Mouse (Mus musculus) hindbrain, postnatal 0 days (tissue): ENCODE measurements around the gene Zbtb44. TPM values are rescaled to one million over a fixed set of nuclear protein-coding genes. Genes with fewer than 3 reads are reported as not detected.

Source experiments
- ATAC-seq: fragments of 200-750 bp; cut with Nextera tagmentation; 2 replicates; pipeline ENCODE4 v1.8.0; 2017; ENCODE audit warnings: mild to moderate bottlenecking, moderate TSS enrichment, moderate library complexity
- DNase-seq: peaks from one replicate; pipeline ENCODE4 v3.0.0-alpha.2; 2015; ENCODE audit warnings: low spot score
- H3K27ac ChIP-seq: fragments of 300-500 bp; sonication (generic); 2 replicates; pipeline ENCODE4 v1.5.1; 2014; ENCODE audit warnings: mild to moderate bottlenecking
- H3K27me3 ChIP-seq: fragments of 300-500 bp; sonication (generic); 2 replicates; pipeline ENCODE4 v1.6.1; 2014; ENCODE audit warnings: low read length, mixed read lengths; ENCODE audit not compliant: insufficient read depth
- H3K36me3 ChIP-seq: fragments of 300-500 bp; sonication (generic); 2 replicates; pipeline ENCODE4 v1.6.1; 2014; ENCODE audit warnings: low read length, mixed read lengths; ENCODE audit not compliant: insufficient read depth
- H3K4me1 ChIP-seq: fragments of 300-500 bp; sonication (generic); 2 replicates; pipeline ENCODE4 v1.6.1; 2014; ENCODE audit warnings: antibody characterized with exemption, low read length, mixed read lengths; ENCODE audit not compliant: insufficient read depth
- H3K4me2 ChIP-seq: fragments of 300-500 bp; sonication (generic); 2 replicates; pipeline ENCODE4 v1.6.1; 2014; ENCODE audit warnings: low read depth, mild to moderate bottlenecking, low read length, moderate library complexity, mixed read lengths
- H3K4me3 ChIP-seq: fragments of 300-500 bp; sonication (generic); 2 replicates; pipeline ENCODE4 v1.5.1; 2014; ENCODE audit warnings: low read length
- H3K9ac ChIP-seq: fragments of 300-500 bp; sonication (generic); replicated peaks from 2 replicates; pipeline ENCODE4 v1.6.1; 2014; ENCODE audit warnings: mild to moderate bottlenecking, low read length, moderate library complexity, mixed read lengths
- H3K9me3 ChIP-seq: fragments of 300-500 bp; sonication (generic); 2 replicates; pipeline ENCODE4 v1.6.1; 2016; ENCODE audit warnings: low read length, mixed read lengths
- CTCF ChIP-seq: IDR thresholded peaks from 2 replicates; pipeline ENCODE4 v1.5.1; 2016; ENCODE audit warnings: antibody characterized with exemption, control low read depth, low read depth
- WGBS: fragments of 180-500 bp; shearing (Covaris S2); extraction: QIAGEN DNeasy Blood & Tissue Kit; methylation state at CpG from one replicate; pipeline ENCODE4 v1.1.7; 2014; 5-methylcytosine and 5-hydroxymethylcytosine counted together
- polyA plus RNA-seq: library from polyadenylated mRNA; unstranded; fragments of >200 nt; fragmentation: Nextera tagmentation; extraction: Ambion mirVana; gene quantifications from 2 replicates; pipeline ENCODE4 v1.2.1, GENCODE M21; 2015
- total RNA-seq: library from RNA; depleted of rRNA; stranded (reverse); fragments of >200 nt; gene quantifications from 2 replicates; pipeline ENCODE4 v1.2.3, GENCODE M21; 2014

Gene Zbtb44
- total and polyA plus RNA-seq, 2 experiments from 2014 or later: 4.1 to 13.7 TPM

GRCm38 (mm10) chr9:31009334-31009733, 21.1 kb upstream of the Zbtb44 start:
- DNase-seq: no peak
- TF ChIP-seq CTCF: no peak
- H3K36me3 ChIP-seq: no peaks in the 10 kb centered on the region
- no peak overlapping the region for H3K9ac ChIP-seq
- H3K27ac ChIP-seq: no peak overlapping the region
- H3K9me3 ChIP-seq: no peaks in the 10 kb centered on the region
- WGBS: 79% methylated on average over 2 of the region's 2 CpGs
- no peaks in the 10 kb centered on the region for H3K4me1 ChIP-seq
- H3K27me3 ChIP-seq: no peaks in the 10 kb centered on the region
- no peak overlapping the region for H3K4me3 ChIP-seq
- H3K4me2 ChIP-seq: no peak overlapping the region
- ATAC-seq: no peak

GRCm38 (mm10) chr9:31010040-31010439, 20.4 kb upstream of the Zbtb44 start:
- Histone ChIP-seq H3K9me3 (no peaks in the 10 kb centered on the region), H3K27ac (no peak overlapping the region), H3K4me1 (no peaks in the 10 kb centered on the region), H3K4me3 (no peak overlapping the region), H3K27me3 (no peaks in the 10 kb centered on the region), H3K36me3 (no peaks in the 10 kb centered on the region), H3K9ac (no peak overlapping the region), H3K4me2 (no peak overlapping the region)
- no peak for ATAC-seq
- no peak for TF ChIP-seq CTCF
- 80% methylated on average over 3 of the region's 3 CpGs for WGBS
- DNase-seq: no peak

- Histone ChIP-seq H3K36me3 (no peaks in the 10 kb centered on the region), H3K27ac (no peak overlapping the region), H3K9me3 (no peaks in the 10 kb centered on the region), H3K4me2 (no peak overlapping the region), H3K4me1 (no peaks in the 10 kb centered on the region), H3K9ac (no peak overlapping the region), H3K27me3 (no peaks in the 10 kb centered on the region), H3K4me3 (no peak overlapping the region)
- DNase-seq (no peak), ATAC-seq (no peak)
- 64% methylated on average over 3 of the region's 3 CpGs for WGBS
- no peak for TF ChIP-seq CTCF
These were observed 19.7 kb upstream of the Zbtb44 start for GRCm38 (mm10) chr9:31010749-31011148.

GRCm38 (mm10) chr9:31011533-31011932, 18.9 kb upstream of the Zbtb44 start:
- Histone ChIP-seq H3K27ac (no peak overlapping the region), H3K9ac (no peak overlapping the region), H3K4me3 (no peak overlapping the region), H3K27me3 (no peaks in the 10 kb centered on the region), H3K4me1 (no peaks in the 10 kb centered on the region), H3K36me3 (no peaks in the 10 kb centered on the region), H3K9me3 (no peaks in the 10 kb centered on the region), H3K4me2 (no peak overlapping the region)
- no peak for TF ChIP-seq CTCF
- DNase-seq (no peak), ATAC-seq (no peak)
- WGBS: 35% methylated on average over 1 of the region's 1 CpGs

GRCm38 (mm10) chr9:31012674-31013073, 17.8 kb upstream of the Zbtb44 start:
- Histone ChIP-seq H3K27me3 (no peaks in the 10 kb centered on the region), H3K4me3 (no peak overlapping the region), H3K27ac (no peak overlapping the region), H3K4me2 (no peak overlapping the region), H3K9ac (no peak overlapping the region), H3K9me3 (no peaks in the 10 kb centered on the region), H3K4me1 (no peaks in the 10 kb centered on the region), H3K36me3 (no peaks in the 10 kb centered on the region)
- no peak for DNase-seq
- TF ChIP-seq CTCF: no peak
- WGBS: 89% methylated on average over 4 of the region's 4 CpGs
- ATAC-seq: no peak

GRCm38 (mm10) chr9:31013415-31013814, 17.0 kb upstream of the Zbtb44 start:
- Histone ChIP-seq H3K4me1 (no peaks in the 10 kb centered on the region), H3K27ac (no peak overlapping the region), H3K4me3 (no peak overlapping the region), H3K36me3 (no peaks in the 10 kb centered on the region), H3K4me2 (no peak overlapping the region), H3K9me3 (no peaks in the 10 kb centered on the region), H3K9ac (no peak overlapping the region), H3K27me3 (no peaks in the 10 kb centered on the region)
- no peak for DNase-seq
- no peak for TF ChIP-seq CTCF
- WGBS: 90% methylated on average over 4 of the region's 4 CpGs
- no peak for ATAC-seq

GRCm38 (mm10) chr9:31017616-31018015, 12.8 kb upstream of the Zbtb44 start:
- no peak for TF ChIP-seq CTCF
- no peaks in the 10 kb centered on the region for H3K36me3 ChIP-seq
- H3K9me3 ChIP-seq: no peaks in the 10 kb centered on the region
- H3K4me1 ChIP-seq: no peaks in the 10 kb centered on the region
- H3K27me3 ChIP-seq: no peaks in the 10 kb centered on the region
- H3K4me2 ChIP-seq: no peak overlapping the region
- no peak overlapping the region for H3K4me3 ChIP-seq
- DNase-seq (no peak), ATAC-seq (no peak)
- 68% methylated on average over 4 of the region's 4 CpGs for WGBS
- H3K27ac ChIP-seq: no peak overlapping the region
- no peak overlapping the region for H3K9ac ChIP-seq
